Mouse (Mus musculus): ENCODE measurements around the gene Agbl4.

Gene Agbl4

DNA sequence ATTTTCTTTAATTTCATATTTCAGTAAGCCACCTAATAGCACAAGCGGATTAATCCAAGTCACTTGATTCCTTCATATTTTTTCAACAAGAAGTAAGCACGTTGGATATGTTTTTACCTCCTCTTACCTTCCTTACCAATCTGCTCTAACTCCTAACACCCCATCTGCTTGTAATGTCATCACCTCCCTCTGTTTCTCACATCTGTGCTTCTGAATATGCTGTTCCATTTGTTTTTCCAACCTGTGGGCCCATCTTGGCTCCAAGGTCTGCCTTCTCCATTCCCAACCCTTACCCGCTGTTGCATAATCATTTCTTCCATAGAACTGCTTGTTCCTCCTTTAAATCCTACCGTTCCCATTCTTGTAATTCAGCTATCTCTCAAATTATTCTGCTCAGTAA lies 884.4 kb downstream of the Agbl4 start:
- CTCF ChIA-PET = no interaction called here

DNA sequence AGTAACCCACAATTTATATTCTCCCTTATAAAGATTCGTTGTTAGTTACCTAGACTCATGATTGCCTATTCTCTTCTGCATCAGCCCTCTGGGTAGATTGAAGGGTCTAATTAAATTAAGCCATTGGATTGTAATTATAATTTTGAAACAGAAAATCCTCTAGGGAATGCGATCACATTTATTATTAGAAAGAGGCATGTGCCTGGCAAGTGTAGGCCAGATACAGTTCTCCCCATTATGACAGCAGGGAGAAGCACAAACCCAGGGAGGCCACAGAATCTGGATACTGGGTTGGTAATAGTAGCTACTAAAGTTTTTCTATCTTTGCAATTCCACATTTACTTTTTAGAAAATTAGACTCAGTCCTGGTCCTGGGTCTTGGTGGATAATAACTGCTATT lies 887.2 kb downstream of the Agbl4 start:
- CTCF ChIA-PET = interaction anchor here (0.6 kb wide), 1 partner anchor 199 kb away, joined by 4 read pairs; no protein-coding TSS in a partner anchor

DNA sequence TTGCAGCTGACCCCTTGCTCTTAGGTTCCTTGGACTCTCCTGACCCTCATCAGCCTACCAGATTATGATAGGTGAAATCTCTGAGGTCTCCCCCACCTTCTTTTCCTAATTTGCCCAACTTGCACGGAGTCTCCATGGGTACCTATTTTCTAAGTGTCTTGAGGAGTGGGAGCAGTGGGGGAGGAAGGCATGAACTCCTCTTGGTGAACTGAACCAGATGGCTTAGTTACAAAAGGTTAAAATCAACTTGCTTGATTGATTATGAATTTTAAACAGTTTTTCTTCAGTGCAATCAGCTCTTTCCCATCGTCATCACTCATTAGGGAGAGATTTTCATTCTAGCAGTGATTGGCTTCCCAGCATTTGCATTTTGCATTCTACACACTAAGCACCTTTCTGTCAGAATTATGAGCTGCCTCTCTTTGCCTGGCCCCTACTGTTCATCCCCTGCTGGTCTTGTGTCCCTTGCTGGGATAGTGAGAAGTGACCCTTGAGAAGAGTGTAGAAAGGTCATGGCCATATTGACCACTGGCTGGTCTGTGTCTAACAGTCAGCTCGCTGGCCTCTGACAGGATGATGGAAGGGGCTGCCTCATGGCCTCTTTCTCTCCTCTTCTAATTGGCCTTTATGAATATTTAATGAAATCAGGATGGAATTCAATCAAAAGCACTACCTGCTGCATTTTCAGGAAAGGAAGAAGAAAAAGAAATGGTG lies 897.2 kb downstream of the Agbl4 start:
- CTCF ChIA-PET = no interaction called here

DNA sequence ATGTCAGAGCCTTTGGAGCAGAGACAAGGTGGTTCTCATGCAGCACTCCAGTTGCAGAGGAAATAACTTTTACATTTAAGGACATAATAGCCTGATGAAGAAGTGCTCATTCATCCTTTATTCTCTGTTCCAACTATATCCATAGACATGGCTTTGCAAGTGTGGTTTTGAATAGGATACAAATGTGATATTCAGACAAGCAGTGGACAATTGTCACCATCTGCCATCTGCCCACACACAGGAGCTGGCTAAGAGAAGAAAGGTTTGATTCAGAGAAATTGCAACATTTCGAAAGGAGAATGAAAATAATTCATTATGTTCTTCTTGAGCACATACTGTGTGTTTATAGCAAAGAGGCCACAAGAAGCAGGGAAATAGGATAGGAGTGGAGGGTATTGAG lies 909.1 kb downstream of the Agbl4 start:
- CTCF ChIA-PET = no interaction called here

DNA sequence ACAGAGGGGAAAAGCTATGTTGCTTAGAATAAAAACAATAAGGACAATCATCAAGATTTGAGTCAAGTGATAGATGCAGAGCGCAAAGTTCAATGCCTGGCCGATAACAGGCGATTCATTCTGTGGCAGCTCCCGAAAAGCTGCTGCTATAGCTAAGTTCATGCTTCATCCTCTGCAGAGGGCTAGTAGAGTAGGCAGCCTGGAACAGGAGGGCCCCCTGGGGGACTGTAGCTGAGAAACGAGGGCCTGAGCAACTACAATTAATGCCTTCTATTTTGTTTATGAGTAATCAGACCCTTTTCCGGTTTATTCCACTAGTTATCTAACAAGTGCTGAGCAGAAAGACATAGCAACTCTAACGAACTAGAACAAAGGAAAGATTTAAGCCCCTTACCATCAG lies 909.7 kb downstream of the Agbl4 start:
- CTCF ChIA-PET = no interaction called here

DNA sequence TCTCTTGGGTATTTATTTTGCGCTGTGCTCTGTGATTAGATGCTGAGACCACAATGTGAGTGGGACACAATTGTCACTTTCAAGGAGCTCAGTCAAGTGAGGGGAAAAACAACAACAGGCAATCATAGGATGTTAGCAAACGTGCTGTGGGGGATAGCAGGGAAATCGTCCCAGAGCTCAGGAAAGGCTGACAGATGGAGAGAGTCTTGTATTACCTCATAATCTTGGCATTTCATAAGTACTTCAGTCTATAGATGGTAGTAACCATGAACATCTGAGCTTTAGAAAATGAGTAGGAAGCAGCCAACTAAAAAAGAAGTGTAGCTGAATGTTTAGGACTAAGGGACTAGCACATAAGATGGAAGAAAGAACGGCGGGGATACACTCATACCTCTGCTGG lies 910.2 kb downstream of the Agbl4 start:
- CTCF ChIA-PET = no interaction called here

DNA sequence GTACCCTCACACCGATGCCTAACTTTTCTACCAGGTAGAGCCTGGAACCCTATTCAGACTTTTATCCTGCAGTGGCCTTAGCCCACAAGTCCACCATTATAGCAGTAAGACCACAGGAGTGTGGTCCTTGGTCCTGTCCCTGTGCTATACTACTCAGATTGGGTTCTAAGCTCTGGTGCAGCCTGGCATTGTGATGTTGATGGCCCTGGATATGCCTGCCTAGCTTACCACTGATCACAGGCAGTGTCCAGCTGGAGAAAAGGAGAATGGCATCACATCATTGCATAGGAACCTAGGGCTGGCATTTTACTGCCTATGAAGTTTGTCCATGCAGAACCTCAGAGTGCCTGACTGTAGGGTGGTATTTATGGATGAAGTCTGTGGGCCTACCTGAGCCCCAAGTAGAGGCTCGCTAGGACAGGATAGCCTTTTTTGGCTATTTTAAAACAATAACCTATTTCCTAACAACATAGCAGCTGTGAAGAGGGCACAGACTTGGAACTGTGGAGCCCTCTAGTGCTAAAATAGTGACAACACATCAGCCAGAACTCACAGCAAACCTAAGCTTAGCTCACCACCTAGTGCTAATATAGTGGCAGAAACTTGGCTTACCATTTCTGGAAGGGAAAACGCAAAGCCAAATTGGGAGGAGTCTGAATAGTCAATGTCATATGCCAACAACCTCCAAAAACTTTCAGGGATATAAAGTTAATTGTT lies 911.3 kb downstream of the Agbl4 start:
- CTCF ChIA-PET = no interaction called here

DNA sequence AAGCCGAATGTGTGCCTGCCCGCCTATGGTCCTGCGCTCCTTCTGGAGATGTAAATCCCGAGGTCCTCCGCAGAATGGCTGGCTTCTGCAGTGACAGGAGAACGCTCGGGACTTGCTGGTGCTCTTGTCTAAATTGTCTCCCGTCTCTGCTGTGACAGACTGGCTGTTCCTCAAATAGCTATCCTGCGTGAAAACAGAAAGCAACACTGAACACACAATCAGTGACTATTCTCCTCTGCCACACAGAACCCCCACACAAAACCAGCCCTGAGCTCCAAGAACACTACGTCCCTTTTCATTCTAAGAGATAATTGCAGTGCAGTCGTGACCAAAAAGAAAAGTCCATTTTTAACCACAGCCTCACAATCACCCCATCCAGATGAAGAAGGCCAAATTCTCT lies 929.6 kb downstream of the Agbl4 start:
- CTCF ChIA-PET = no interaction called here

DNA sequence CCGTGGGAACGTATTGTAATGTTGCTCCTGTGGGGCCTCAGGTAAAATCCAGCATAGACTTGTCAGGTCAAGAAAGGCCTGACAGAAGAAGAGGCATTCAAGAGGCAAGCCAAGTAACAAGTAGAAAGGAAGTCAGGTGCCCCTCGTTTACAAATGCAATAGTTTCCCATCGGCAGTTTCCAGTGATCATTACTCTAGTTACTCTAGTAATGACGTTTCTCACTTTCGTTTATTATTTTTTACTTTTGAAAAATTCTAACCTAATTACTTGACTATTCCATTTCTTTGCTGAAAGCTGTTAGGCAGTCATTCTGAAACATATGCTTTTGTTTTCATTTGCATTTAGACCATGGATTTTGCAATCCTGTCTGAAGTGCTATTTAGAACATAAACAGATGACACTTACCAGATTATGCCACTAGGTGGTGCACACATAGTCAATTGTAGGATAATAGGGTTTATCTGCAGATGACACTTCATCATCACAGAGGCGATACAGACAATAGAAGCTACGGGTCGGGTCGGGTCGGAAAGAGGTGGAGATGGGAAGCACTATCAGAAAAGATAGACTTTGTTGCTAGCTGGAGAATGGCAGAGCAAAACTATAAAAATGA lies 930.4 kb downstream of the Agbl4 start:
- CTCF ChIA-PET = interaction anchor here (1.3 kb wide), 1 partner anchor 16 kb away, joined by 3 read pairs; no protein-coding TSS in a partner anchor

DNA sequence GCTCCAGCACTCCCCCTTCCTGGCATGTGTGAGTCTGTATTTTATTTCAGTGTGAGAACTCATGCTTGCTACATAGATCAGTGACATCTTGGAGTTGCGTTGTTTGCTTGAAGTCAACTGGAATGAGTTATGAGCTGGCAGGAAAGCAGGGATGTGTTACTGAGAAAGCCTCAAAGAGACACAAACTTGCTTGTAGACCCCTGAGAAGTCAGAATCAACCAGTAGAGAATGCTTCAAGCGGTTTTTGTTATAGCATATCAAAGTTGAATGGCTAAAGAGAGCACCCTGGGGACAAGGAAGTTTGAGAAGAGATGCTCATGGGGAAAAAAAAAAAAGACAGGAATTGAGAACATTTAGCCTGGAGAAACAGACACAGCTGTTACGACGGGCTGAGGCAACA lies 932.0 kb downstream of the Agbl4 start:
- CTCF ChIA-PET = interaction anchor here (1.3 kb wide), 1 partner anchor 164 kb away, joined by 4 read pairs; no protein-coding TSS in a partner anchor

DNA sequence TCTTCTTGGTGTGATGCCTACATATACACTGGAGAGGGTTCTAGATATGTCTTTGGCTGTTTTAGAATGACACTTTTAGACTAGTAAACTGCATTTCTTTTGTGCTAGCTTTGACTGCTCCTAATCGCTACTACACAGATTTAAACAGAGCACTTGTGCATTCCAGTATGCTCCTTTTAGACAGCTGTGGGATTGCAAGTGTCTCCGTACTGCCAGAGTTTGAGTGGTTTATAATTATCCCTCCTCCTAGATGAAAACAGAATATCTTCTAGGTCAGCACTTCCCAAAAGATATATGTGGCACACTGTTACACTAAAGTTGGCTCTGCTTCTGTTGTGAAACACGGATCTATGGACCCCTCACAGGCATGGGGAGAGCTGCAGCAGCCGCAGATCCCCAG lies 935.4 kb downstream of the Agbl4 start:
- CTCF ChIA-PET = no interaction called here

DNA sequence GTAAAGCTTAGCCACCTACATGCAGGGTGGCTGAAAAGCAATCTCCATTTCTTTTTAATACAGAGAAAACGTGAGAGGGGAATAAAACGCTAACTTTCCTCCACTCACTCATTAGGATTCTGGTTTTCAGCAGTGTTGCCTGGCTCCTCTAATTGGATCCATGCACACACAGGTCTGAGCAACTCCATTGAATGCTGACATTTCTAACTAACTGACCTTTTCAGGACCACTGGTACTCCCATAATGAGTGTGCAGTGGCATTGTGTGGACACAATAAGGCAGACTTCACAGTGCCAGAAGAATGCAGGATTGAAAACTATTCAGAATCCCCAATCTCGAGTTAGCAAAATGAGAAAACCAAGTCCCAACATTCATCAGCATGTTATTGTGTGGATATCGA lies 952.5 kb downstream of the Agbl4 start:
- CTCF ChIA-PET = no interaction called here

DNA sequence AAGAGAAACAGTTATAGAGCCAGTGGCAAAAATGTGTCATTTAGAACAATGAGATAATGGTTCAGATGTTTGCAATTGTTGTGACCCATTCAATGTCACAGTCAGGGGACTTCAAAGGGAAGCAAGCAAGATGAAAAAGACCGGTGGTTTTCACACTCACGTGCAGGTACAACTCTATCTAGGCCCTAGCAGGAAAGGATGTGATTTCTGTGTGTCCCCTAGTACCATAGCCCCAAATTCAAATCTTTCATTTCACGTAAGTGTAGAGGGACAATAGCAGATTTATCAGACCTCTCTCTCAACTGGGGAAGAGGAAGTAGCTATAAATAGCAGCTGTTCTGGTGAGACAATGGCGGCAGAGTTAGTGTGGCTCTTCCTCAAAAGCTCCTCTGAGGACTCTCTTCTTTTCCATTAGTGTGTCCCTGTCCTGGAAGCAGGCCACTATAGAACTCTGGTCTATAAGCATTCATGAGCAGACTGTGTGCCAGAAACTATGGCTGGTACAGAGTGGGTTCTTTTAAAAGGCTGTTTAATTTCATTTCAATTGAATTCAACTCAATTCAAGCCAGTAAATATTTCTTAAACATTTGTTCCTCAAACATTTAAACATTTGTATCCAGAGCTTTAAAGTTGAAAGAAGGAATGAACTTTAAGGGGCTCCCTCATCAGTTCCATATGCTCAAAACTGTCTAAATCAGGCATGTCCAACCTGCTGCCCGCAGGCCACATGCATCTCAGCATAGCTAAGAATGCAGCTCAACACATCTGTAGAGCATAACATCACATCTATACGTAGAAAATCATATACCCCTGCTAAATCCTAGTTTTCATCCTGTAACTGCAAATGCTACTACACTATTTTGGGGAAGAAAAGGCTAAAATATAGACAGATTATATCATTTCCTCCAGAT lies 953.4 kb downstream of the Agbl4 start:
- CTCF ChIA-PET = no interaction called here

DNA sequence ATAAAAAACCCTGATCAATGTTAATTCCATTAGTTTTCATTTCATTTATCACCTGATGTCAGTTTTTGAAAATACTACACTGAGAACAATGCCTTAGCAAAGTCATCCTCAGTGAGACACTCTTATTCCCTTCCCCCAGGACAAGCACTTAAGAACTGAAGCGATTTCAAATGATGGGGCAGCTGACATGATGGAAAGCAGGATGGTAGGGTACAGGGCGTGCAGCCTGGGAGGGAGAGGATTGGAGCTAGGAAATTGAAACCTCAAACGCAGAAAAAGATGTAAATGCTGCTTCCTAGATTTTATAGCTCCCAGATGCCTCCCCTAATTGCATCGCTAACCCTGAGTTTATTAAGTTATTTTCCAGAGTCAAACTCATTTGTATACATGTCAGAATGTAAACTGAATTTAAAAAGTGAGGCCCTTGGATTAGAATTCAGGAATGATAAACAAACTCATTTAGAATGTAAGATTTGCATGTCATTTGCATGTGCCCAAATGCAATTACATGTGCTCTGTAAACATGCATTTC lies 959.2 kb downstream of the Agbl4 start:
- CTCF ChIA-PET = interaction anchor here (0.7 kb wide), 1 partner anchor 66 kb away, joined by 3 read pairs; no protein-coding TSS in a partner anchor

DNA sequence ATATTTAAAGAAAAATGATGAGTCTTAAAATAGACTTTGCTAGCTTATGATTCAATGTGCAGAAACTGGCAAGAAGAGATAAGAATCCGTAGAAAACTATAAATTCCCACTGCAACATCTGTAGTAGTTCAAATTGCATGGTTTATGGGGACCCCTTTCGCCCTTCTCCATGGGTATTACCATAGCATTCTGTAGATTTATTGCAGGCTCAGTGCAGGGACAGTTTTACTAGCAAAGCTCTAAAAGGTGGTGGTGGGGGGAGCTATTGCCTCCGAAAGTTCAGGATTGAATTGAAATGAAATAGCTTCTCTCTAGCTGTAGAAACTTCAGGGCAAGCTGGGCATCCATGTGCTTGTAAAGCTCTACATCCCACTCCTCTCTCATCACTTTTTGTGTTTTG lies 959.7 kb downstream of the Agbl4 start:
- CTCF ChIA-PET = no interaction called here

DNA sequence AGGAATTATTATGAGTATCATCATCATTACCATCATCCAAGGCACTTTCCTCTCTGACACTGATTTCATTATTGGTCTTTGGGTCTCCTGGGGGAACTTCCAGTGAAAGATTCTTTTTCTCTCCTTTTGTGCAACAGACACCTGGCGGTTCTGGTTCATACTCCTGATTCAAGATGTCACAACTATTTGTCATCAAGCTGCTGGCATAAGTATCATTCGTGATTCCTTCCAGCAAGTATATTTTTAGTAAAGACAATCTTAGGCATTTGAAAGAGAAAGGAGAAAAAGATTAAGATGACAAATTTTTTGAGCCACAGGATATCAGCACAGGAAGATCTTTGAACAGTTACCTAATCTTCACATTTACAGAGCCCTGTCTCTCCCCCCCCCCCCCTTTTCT lies 966.7 kb downstream of the Agbl4 start:
- CTCF ChIA-PET = no interaction called here

DNA sequence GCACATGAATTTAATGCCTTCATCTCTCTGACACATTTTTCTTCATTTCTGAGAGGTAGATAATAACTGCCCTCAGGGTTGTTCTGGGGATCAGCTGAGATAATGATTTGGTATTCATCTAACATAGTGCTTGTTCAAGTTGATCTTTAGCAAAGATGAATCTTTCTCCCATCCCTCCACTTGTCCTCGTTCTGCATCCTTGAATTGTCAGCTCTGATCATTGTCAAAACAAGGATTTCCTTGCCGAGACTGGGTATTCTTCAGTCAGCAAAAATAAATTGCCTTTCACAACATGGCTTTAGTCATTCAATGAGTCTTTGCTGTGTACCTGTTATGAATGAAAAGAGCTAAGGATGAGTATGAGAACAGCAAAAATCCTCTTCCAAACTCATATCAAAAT lies 970.3 kb downstream of the Agbl4 start:
- CTCF ChIA-PET = no interaction called here

DNA sequence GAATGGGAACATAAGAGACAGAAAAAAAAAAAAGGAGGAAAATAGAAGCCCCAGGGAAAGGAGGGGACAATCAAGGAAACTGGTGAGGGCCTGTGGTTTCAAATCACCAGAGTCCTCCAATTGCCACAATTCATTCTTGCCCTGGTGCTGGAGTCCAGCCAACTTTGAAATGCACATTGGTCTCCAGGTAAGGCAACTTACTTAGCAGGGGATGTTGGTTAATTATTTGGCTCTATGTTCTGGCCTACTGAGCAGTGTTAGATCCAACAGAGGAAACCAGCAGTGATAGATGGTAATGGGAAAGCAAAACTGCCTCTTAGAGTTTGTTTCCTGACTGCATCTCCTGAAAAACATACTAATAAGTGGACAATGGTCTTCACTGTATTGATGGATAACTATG lies 979.7 kb downstream of the Agbl4 start:
- CTCF ChIA-PET = no interaction called here

DNA sequence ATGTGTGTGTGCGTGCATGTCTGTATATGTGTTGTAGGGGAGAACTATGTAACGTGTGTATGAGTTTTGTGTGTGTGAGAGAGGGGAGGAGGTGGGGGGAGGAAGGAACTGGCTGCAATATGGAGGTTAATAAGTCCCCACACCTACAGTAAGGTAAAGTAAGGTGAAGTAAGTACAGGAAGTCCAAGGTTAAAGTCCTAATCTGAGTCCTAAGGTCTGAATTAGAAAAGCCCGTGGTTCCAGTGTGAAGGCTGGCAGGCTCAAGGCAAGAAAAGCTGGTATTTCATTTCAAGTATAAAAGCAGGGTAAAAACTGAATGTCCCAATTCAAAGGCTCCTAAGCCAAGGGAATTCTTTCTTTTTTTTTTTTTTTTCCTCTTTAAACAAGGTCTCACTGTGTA lies 980.6 kb downstream of the Agbl4 start:
- CTCF ChIA-PET = no interaction called here

DNA sequence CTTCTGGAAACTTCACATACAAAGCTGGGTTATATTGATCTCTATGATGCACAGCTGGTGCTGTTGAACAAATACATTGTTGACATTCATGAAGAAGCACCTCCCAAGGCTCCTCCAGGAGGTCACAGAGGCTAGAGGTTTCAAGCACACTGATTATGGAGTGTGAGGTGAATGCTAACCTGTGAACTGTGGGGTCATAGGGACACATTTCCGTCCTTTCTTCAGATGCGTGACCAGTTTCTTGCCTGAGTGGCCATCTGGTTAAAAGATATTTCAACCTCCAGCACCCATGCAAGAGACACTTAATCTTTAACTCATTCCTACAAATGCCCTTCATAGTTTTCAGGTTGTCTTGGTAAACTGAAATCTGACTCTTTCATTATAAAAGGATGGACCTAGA lies 985.6 kb downstream of the Agbl4 start:
- CTCF ChIA-PET = no interaction called here

DNA sequence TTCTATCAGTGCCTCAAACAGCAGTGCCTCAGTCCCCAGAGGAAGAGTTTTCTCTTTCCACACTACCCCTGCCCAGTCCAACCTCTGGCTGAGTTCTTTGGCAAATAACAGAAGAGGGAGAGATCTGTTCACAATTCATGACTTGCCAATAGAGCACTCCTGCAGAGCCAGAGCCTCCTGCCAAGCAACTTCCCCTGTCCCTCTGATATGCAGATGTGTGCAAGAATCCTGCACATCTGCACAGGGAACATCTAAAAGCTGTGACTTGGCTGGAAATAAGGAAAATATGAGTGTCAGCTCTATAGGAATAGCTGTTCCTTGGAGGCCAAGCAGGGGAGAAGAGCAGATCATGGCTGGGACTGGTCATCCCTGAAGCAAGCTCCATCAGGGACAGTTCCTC lies 993.3 kb downstream of the Agbl4 start:
- CTCF ChIA-PET = no interaction called here

DNA sequence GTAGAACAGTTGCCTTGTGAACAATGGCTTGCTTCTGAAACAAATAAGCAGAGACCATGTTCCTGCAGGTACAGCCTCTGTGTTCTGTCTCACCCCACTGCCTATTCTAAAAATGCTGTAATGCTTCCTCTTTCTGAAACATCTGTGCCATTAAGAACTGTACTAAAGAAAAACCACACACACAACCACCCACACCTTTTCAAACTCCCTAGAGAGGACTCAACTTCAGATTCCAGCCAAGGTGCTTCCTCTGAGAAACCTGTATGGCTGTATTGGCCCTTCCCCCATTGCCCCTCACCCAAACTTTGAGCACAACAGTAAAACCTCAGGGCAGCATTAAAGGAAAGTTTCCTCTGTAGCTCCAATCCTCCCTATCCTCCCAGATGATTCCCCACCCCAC lies 1002.3 kb downstream of the Agbl4 start:
- CTCF ChIA-PET = no interaction called here
